Mouse (Mus musculus) erythroblast, embryonic 14.5 days (primary cell): ENCODE measurements around the gene Anks1b.

Experiments
- GATA1 ChIP-seq: IDR thresholded peaks from 2 replicates; pipeline ENCODE4 v1.6.1; 2012; ENCODE audit warnings: low read length, inconsistent platforms, mixed read lengths
- TAL1 ChIP-seq: IDR thresholded peaks from 3 replicates; pipeline ENCODE4 v1.6.1; 2012; ENCODE audit warnings: low read length, inconsistent platforms, mixed read lengths

- TF ChIP-seq TAL1 (no peak), GATA1 (no peak)
These were observed 855.4 kb downstream of the Anks1b start for GRCm38 (mm10) chr10:90728401-90729358.
